Mouse (Mus musculus): Measurements from ENCODE around the gene Tbc1d4. TPM values are rescaled to one million over a fixed set of nuclear protein-coding genes. Genes with fewer than 3 reads are reported as not detected.

Gene Tbc1d4
- polyA plus RNA-seq, 1 experiment from 2014 or later, result 4.1 TPM

DNA sequence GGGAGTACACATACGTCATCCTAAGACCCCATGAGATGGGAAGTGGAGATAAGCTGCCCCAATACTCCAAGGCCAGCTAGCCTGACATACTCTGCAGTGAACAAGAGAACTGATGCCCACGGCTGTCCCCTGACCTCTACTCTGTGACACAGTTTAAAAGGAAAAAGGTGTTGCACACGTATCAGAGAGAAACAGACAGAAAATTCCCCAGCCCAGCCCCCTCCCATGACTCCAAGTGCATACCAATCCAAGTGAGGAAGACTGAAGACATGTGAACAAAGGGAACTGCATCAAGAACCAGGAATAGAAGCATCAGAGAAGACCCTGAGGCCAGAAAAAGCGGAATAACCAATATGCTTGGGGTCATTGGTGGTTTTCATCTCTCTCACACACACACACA lies 93.7 kb downstream of the Tbc1d4 start:
- H3K4me1 ChIP-seq (ENCODE audit: control insufficient read depth, insufficient read depth, low read length), result peaks cover 9% of the 10 kb centered on the region
- whole genome bisulfite sequencing, result 70% methylated on average over 4 of the region's 4 CpGs
- ATAC-seq (ENCODE audit: low FRiP score), result 0 out of 2 replicates have a peak, but pooled peaks have one; percentile 3
- no peaks in the 10 kb centered on the region for H3K27me3 ChIP-seq (ENCODE audit: control insufficient read depth, insufficient read depth, low read length)
- H3K27ac ChIP-seq (ENCODE audit: low read depth, low read length), result no peak overlapping the region
- peak; percentile 67 for DNase-seq (ENCODE audit: low spot score, missing footprints)
- H3K36me3 ChIP-seq (ENCODE audit: control insufficient read depth, insufficient read depth, low read length), result no peaks in the 10 kb centered on the region
- H3K9ac ChIP-seq (ENCODE audit: low read length), result no peak overlapping the region
- no peak overlapping the region for H3K4me3 ChIP-seq (ENCODE audit: low read depth, low read length)
- H3K4me2 ChIP-seq, result no peak overlapping the region
- H3K9me3 ChIP-seq (ENCODE audit: control insufficient read depth, low read length), result no peaks in the 10 kb centered on the region

DNA sequence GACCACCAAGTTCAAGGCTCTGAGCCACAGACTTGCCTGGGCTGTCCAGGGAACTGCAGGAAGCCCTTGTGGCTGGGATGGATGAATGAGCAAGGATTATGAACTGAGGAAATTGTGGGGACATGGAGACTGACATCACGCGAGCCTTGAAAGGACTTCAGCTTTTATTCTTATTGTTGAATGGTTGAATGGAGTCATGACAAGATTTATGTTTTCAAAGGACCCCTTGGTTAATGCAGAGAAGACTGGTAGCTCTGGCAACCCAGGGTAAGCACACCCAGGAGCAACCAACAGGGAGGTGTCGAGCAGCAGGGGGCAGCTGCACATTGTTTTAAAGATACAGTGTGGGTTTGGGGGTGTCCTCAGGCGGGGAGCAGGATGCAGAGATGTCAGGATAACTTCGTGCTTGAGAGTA lies 94.4 kb downstream of the Tbc1d4 start:
- peak; percentile 74 for DNase-seq (ENCODE audit: low spot score, missing footprints)
- Histone ChIP-seq H3K4me1 (ENCODE audit: control insufficient read depth, insufficient read depth, low read length) (peaks cover 9% of the 10 kb centered on the region), H3K36me3 (ENCODE audit: control insufficient read depth, insufficient read depth, low read length) (no peaks in the 10 kb centered on the region), H3K27me3 (ENCODE audit: control insufficient read depth, insufficient read depth, low read length) (no peaks in the 10 kb centered on the region), H3K4me2 (no peak overlapping the region), H3K9me3 (ENCODE audit: control insufficient read depth, low read length) (no peaks in the 10 kb centered on the region), H3K27ac (ENCODE audit: low read depth, low read length) (no peak overlapping the region), H3K9ac (ENCODE audit: low read length) (no peak overlapping the region), H3K4me3 (ENCODE audit: low read depth, low read length) (no peak overlapping the region)
- ATAC-seq (ENCODE audit: low FRiP score), result peak; percentile 28; the same call in 1 of the 2 replicates
- 40% methylated on average over 5 of the region's 5 CpGs for WGBS

DNA sequence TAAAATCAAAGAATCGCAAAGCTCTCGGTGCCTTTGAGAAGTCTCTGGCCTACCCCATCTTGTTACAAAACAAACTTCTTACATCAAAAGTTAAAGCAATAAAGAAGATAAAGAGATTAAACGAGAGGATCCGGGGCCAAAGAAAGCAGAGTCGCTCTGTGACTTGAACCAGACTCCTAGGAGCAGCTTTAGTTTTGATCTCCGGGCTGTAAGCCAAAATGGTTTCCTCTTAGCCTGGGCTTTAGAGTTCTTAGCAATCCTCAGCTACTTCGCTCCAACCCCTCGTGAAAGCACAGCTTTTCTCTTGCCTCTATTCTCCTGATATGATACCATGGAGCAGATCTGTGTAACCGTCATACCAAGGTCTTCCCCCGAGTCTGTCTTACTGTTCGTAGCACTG lies 95.8 kb downstream of the Tbc1d4 start:
- WGBS, result 77% methylated on average over 11 of the region's 11 CpGs
- ATAC-seq (ENCODE audit: low FRiP score) (no peak), DNase-seq (ENCODE audit: low spot score, missing footprints) (peak; percentile 2)
- no peaks in the 10 kb centered on the region for H3K9me3 ChIP-seq (ENCODE audit: control insufficient read depth, low read length)
- no peak overlapping the region for H3K27ac ChIP-seq (ENCODE audit: low read depth, low read length)
- H3K27me3 ChIP-seq (ENCODE audit: control insufficient read depth, insufficient read depth, low read length), result no peaks in the 10 kb centered on the region
- H3K4me3 ChIP-seq (ENCODE audit: low read depth, low read length), result no peak overlapping the region
- no peak overlapping the region for H3K4me2 ChIP-seq
- H3K9ac ChIP-seq (ENCODE audit: low read length), result no peak overlapping the region
- peaks cover 9% of the 10 kb centered on the region for H3K4me1 ChIP-seq (ENCODE audit: control insufficient read depth, insufficient read depth, low read length)
- H3K36me3 ChIP-seq (ENCODE audit: control insufficient read depth, insufficient read depth, low read length), result no peaks in the 10 kb centered on the region

DNA sequence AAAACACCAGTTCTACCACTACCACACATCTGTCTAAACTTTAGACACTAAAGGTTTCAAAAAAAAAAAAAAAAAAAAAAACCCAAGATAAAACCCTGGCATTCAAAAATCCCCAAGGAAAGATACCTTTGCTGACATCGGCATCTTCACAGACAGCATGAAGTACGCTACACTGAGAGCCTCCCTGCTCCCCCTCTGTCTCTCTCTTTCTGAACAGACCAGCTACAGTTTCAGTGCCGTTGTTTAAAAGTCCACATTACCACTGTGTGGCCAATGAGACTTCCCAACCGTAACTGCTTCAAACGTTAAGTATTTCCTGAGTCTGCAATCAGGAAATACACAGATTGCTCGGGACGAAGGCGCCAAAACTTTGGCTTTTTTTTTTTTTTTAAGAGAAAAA lies 97.6 kb downstream of the Tbc1d4 start:
- no peaks in the 10 kb centered on the region for H3K36me3 ChIP-seq (ENCODE audit: control insufficient read depth, insufficient read depth, low read length)
- no peaks in the 10 kb centered on the region for H3K27me3 ChIP-seq (ENCODE audit: control insufficient read depth, insufficient read depth, low read length)
- no peak overlapping the region for H3K9ac ChIP-seq (ENCODE audit: low read length)
- ATAC-seq (ENCODE audit: low FRiP score) (no peak), DNase-seq (ENCODE audit: low spot score, missing footprints) (no peak)
- no peak overlapping the region for H3K4me3 ChIP-seq (ENCODE audit: low read depth, low read length)
- H3K9me3 ChIP-seq (ENCODE audit: control insufficient read depth, low read length), result no peaks in the 10 kb centered on the region
- H3K4me1 ChIP-seq (ENCODE audit: control insufficient read depth, insufficient read depth, low read length), result peaks cover 5% of the 10 kb centered on the region
- H3K4me2 ChIP-seq, result no peak overlapping the region
- no peak overlapping the region for H3K27ac ChIP-seq (ENCODE audit: low read depth, low read length)
- 78% methylated on average over 8 of the region's 8 CpGs for WGBS

DNA sequence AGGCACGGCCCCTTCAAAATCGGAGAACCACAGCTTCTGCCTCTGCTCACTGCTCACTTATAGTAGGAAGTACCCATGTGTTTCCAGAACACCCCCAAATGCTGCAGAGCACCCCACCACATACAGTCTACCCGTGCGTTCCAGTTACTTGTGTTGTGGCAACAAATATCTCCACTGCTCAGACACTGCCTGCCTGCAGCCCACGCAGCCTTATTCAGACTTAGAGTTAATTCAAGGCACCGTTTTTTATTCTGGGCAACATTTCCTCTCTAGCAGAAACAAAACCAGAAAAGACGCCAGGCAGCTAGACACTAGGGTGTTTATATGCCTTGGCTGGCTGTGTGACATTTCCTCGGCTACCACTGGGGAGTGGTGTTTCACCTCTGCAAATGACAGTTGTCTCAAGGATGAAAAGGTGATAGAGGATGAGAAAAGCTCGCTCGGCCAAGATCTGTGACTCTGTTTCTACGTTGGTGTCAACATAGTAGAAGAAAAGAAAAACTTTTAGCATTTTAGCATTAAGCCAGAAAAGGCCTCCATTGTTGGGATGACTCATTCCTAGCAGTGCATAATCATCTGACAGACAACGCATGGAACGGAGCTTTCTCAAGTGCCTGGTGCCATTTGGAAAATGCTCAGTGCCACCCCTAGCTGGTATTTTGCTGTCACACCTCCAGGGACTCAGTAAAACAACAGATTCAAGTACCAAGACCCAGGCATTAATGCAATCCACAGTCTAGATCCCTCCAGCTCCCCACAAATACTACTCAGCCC lies 98.3 kb downstream of the Tbc1d4 start:
- Histone ChIP-seq H3K4me3 (ENCODE audit: low read depth, low read length) (no peak overlapping the region), H3K27me3 (ENCODE audit: control insufficient read depth, insufficient read depth, low read length) (no peaks in the 10 kb centered on the region), H3K9ac (ENCODE audit: low read length) (no peak overlapping the region), H3K9me3 (ENCODE audit: control insufficient read depth, low read length) (no peaks in the 10 kb centered on the region), H3K27ac (ENCODE audit: low read depth, low read length) (no peak overlapping the region), H3K4me1 (ENCODE audit: control insufficient read depth, insufficient read depth, low read length) (peaks cover 2% of the 10 kb centered on the region; the same call in 1 of the 2 replicates), H3K4me2 (no peak overlapping the region), H3K36me3 (ENCODE audit: control insufficient read depth, insufficient read depth, low read length) (no peaks in the 10 kb centered on the region)
- 85% methylated on average over 13 of the region's 13 CpGs for WGBS
- no peak for ATAC-seq (ENCODE audit: low FRiP score)
- DNase-seq (ENCODE audit: low spot score, missing footprints), result no peak

DNA sequence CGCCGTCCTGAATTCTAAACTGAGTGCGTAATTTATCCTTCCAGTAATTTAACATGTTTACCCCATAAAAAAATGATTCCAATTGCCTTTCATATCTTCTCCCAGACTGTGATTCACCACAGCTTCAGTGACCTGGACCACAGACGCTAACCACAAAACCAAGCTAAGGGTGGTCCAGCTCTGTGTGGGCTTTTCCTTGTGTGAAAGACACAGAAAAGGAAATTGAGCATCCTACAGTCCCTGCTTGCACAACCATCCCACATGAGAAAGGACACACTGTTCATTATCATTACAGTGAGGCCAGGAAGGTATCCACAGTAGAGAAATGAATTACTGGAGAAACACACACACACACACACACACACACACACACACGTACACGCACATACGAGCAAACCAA lies 99.2 kb downstream of the Tbc1d4 start:
- no peak for ATAC-seq (ENCODE audit: low FRiP score)
- H3K4me1 ChIP-seq (ENCODE audit: control insufficient read depth, insufficient read depth, low read length), result no peaks in the 10 kb centered on the region
- no peak overlapping the region for H3K27ac ChIP-seq (ENCODE audit: low read depth, low read length)
- H3K9me3 ChIP-seq (ENCODE audit: control insufficient read depth, low read length), result no peaks in the 10 kb centered on the region
- WGBS, result 91% methylated on average over 7 of the region's 7 CpGs
- H3K36me3 ChIP-seq (ENCODE audit: control insufficient read depth, insufficient read depth, low read length), result no peaks in the 10 kb centered on the region
- no peak overlapping the region for H3K9ac ChIP-seq (ENCODE audit: low read length)
- H3K4me3 ChIP-seq (ENCODE audit: low read depth, low read length), result no peak overlapping the region
- H3K4me2 ChIP-seq, result no peak overlapping the region
- no peak for DNase-seq (ENCODE audit: low spot score, missing footprints)
- H3K27me3 ChIP-seq (ENCODE audit: control insufficient read depth, insufficient read depth, low read length), result no peaks in the 10 kb centered on the region

DNA sequence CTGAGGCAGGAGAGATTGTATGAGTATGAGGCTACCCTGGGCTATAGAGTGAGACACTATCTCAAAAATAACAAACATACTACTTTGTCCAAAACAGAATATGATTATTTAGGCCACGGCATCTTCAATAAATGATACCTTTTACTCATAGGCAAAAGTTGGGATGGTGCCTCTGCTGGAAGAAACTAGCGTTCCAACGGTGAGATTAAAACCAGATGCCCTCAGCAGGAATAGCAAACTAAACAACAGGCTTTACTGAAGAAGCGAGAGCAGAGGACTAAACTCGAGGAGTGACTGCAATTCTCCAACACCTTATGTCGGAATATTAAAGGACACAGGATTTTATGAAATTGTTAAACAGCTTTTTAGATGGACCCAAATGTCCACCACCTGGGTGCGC lies 101.0 kb downstream of the Tbc1d4 start:
- no peaks in the 10 kb centered on the region for H3K27me3 ChIP-seq (ENCODE audit: control insufficient read depth, insufficient read depth, low read length)
- ATAC-seq (ENCODE audit: low FRiP score) (no peak), DNase-seq (ENCODE audit: low spot score, missing footprints) (peak; percentile 14)
- no peaks in the 10 kb centered on the region for H3K9me3 ChIP-seq (ENCODE audit: control insufficient read depth, low read length)
- no peaks in the 10 kb centered on the region for H3K36me3 ChIP-seq (ENCODE audit: control insufficient read depth, insufficient read depth, low read length)
- no peak overlapping the region for H3K4me2 ChIP-seq
- H3K4me3 ChIP-seq (ENCODE audit: low read depth, low read length), result no peak overlapping the region
- H3K9ac ChIP-seq (ENCODE audit: low read length), result no peak overlapping the region
- no peaks in the 10 kb centered on the region for H3K4me1 ChIP-seq (ENCODE audit: control insufficient read depth, insufficient read depth, low read length)
- 77% methylated on average over 7 of the region's 7 CpGs for WGBS
- H3K27ac ChIP-seq (ENCODE audit: low read depth, low read length), result no peak overlapping the region

DNA sequence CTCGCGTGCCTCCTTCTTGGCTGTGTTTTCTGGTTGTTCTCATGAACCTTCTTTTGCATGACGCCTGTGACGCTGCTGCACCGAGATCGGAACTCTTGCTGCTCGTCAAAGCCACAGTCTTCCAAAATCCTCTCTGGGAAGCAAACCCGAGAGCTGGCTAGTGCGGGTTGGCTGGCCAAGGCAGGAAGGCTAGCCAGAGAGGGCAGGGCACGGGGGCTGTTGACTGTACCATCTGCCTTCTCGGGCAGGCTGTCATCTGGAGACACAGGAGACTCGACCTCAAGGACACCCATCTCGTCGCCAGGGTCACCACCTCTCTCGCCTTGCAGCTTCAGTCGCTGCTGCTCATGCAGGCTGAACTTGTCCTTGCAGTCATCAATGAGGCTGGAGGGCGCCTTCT lies 101.8 kb downstream of the Tbc1d4 start:
- ATAC-seq (ENCODE audit: low FRiP score) (no peak), DNase-seq (ENCODE audit: low spot score, missing footprints) (peak; percentile 59)
- WGBS, result 84% methylated on average over 17 of the region's 17 CpGs
- Histone ChIP-seq H3K4me1 (ENCODE audit: control insufficient read depth, insufficient read depth, low read length) (no peaks in the 10 kb centered on the region), H3K4me2 (no peak overlapping the region), H3K27ac (ENCODE audit: low read depth, low read length) (no peak overlapping the region), H3K9me3 (ENCODE audit: control insufficient read depth, low read length) (no peaks in the 10 kb centered on the region), H3K4me3 (ENCODE audit: low read depth, low read length) (no peak overlapping the region), H3K9ac (ENCODE audit: low read length) (no peak overlapping the region), H3K27me3 (ENCODE audit: control insufficient read depth, insufficient read depth, low read length) (no peaks in the 10 kb centered on the region), H3K36me3 (ENCODE audit: control insufficient read depth, insufficient read depth, low read length) (no peaks in the 10 kb centered on the region)

DNA sequence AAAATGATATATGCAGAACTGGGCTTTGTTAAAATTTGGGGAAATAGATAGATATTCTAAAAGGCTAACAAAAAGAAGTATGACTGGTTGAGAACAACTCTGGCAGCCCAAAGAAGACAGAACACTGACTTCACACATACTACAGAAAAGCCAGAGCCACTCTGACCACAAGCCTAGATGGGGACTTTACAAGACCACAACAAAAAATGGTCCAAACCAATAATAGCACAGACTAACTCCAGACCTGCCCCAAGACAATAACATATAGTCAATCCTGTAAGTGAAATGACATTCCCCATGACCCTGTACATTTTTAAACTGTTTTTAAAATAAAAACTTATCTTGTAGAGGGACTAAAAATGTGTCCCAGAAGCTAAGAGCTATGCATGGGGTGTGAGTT lies 103.2 kb downstream of the Tbc1d4 start:
- Histone ChIP-seq H3K4me1 (ENCODE audit: control insufficient read depth, insufficient read depth, low read length) (no peaks in the 10 kb centered on the region), H3K9me3 (ENCODE audit: control insufficient read depth, low read length) (no peaks in the 10 kb centered on the region), H3K9ac (ENCODE audit: low read length) (no peak overlapping the region), H3K27me3 (ENCODE audit: control insufficient read depth, insufficient read depth, low read length) (no peaks in the 10 kb centered on the region), H3K4me2 (no peak overlapping the region), H3K36me3 (ENCODE audit: control insufficient read depth, insufficient read depth, low read length) (no peaks in the 10 kb centered on the region), H3K4me3 (ENCODE audit: low read depth, low read length) (no peak overlapping the region), H3K27ac (ENCODE audit: low read depth, low read length) (no peak overlapping the region)
- peak; percentile 39 for DNase-seq (ENCODE audit: low spot score, missing footprints)
- ATAC-seq (ENCODE audit: low FRiP score), result no peak

Data from midbrain, embryonic 11.5 days (tissue).